Mouse (Mus musculus): ENCODE data around the gene Dcp1a.

Gene Dcp1a

DNA sequence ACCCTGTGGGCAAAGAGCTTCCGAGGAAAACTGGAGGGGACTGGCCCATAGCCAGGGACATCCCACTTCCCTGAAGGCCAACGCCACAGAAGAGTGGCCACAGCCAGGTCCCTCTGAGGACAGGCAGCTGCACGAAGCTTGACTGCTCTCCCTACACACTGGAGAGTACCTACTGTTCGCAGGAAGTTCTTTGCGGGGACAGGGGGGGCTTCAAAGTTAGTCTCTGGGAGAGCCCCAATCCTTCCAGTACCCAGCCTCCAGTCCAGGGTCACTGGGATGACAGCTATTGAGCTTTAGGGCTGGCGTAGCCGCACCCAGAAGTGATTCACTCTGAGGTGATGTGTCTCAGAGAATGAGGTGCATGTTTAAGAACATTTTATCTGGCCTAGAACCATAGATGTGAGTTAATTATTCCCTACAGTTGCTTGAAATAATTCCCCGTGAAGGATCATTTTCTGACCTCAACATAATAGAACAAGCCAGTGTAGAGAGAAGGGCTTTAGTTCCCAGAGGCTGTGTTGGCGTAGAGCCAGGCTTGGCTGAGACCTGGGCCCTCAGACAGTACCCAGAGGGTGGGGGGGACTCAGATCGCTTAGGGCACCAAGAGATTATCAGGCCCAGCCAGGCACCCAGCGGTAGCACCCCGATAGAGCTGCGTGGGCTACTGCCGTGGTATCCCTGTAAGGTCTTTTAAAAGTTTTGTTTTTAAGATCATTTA is 82.3 kb downstream of the Dcp1a start:
- DNase-seq (ENCODE audit: low read depth): peak; percentile 87

DNA sequence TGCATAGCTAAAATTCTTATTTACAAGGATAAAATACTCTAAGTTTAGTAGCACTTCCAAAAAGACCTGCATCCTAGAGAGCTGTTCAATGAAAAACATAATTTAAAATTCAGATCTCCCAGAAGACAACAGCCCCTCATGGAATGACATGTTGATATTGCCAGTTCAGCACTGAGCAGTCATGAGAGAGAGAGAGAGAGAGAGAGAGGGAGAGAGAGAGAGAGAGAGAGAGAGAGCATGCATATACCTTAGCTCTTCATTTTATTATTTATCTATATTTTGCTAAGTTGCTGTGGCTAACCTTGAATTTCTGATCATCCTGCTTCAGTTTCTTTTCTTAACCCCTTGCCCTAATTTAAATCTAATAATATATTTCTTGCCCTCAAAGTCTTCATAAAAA is 83.0 kb downstream of the Dcp1a start:
- DNase-seq (ENCODE audit: low read depth): no peak

DNA sequence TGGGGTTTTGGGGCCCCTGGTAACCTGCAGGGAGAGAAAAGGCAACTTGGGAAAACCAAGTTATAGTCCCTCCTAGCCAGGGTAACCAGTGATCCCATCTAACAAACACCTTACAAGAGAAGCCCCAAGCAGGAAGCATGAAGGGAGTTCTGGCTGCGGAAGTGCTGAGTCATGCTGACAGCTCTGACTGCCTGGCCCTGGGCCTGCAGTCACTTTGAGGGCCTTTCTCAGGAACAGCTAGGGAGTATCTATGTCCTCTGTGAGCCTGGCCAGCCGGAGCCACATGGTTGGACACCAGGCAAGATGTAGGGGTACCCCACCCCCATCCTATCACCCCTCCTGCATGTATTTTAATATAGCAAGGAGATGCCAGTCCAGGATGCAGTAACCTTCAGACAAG is 85.1 kb downstream of the Dcp1a start:
- DNase-seq (ENCODE audit: low read depth): no peak

DNA sequence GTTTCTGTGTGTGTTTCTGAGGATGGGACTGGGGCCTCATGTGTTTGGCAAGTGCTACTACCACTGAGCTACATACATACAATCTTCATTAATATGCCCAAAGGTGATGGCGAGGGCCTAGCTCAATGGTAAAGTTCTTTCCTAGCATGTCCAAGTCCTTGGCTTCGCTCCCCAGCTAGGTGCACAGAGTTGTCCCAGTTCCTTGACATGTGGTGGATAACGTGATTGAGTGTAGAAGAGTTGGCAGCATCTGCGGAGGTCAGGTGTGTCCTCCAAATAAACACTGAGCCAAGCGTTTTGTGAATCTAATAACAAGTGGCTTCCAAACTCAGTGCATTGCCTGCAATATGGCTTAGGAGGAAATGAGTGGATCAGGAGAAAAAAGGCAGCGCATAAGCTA is 87.0 kb downstream of the Dcp1a start:
- DNase-seq (ENCODE audit: low read depth): no peak

DNA sequence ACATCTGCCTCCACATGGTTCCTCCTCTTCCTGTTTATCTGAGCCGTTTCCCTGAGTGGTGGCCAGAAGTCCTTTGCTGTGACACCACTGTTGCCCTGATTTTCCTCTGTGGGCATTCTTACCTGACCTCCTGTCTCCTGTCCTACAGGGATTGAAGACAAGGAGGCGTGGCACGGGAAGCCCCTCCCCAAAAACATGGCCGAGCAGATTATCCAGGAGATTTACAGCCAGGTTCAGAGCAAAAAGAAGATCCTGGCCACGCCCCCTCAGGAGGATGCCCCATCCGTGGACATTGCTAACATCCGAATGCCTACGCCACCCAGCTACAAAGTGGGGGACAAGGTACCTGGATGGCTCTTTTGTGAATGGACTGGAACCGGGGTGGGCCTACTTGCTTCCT is 88.7 kb downstream of the Dcp1a start:
- no peak for DNase-seq (ENCODE audit: low read depth)

DNA sequence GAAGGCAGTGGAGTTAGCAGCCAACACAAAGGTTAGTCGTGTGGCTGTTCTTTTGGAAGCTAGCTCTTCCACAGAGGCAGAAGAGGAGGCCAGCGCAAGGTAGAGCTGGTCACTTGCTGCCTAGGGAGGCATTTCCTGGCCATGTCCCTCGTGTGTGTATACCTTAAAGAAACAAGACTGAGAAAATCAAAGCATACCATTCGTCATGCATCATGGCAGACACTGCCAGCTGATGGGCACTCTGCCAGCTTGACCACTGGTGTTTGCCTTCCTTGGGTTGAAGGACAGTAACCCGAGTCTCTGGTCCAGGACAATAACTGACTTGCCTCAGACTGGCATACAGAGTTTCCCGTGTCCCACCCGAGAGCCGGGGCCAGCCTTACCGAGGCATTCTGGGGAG is 91.0 kb downstream of the Dcp1a start:
- DNase-seq (ENCODE audit: low read depth): no peak

DNA sequence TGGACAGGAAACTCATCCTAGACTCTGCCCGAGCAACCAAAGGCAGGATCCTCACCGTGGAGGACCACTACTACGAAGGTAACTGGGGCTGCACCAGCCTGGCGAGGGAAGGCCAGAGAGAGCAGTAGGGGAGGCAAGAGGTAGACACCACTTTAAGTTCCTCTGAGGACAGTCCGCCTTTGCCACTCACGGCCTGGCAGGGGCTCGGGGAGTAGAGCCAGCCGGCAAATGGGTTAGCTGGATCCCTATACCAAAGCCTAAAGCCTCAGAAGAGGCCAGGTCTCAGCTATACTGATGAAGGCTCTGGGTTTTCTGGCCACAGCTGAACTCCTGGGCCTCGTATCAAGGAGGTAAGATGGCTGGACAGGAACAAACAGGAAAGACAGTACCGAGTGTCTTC is 92.9 kb downstream of the Dcp1a start:
- DNase-seq (ENCODE audit: low read depth): no peak

DNA sequence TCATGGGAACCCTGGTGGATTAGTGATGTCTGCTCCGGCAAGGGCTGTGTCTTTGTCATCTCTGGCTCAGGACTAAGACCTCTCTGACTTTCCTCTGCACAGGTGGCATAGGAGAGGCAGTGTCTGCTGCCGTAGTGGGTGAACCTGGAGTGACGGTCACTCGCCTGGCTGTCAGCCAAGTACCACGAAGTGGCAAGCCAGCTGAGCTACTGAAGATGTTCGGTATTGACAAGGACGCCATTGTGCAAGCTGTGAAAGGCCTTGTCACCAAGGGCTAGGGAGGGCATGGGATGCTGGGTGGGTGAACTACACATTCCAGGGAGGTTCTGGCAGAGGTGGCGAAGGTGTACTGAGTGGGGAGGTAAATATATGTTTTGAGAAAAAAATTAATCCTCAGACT is 93.9 kb downstream of the Dcp1a start:
- DNase-seq (ENCODE audit: low read depth): no peak

DNA sequence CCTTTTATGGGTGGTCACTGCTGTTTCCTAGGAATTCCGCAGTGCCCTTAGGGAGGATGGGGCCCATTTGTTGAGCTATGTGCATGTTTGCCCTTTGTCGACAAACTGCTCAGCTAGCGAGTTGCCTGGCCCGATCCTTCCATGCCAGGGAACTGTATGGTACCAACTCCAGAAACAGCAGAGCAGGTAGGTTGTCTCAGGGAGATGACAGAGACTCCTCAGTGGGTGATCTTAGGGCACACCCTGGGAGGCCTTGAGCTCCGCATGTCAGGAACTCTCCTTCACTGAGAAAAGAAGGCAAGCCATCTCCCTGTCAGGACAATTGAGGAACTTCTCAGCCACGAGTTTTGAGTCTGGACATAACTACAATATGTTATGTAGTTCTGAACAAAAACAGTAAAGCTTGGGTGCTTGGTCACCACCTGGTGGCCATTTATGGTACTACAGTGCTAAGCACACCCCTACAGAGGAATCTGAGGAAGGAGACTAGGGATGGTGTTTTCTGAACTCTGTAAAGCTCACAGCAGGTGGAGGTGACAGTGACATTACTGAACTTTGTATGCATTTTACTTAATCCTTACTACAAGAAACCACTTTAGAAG is 94.7 kb downstream of the Dcp1a start:
- DNase-seq (ENCODE audit: low read depth): peak; percentile 77

DNA sequence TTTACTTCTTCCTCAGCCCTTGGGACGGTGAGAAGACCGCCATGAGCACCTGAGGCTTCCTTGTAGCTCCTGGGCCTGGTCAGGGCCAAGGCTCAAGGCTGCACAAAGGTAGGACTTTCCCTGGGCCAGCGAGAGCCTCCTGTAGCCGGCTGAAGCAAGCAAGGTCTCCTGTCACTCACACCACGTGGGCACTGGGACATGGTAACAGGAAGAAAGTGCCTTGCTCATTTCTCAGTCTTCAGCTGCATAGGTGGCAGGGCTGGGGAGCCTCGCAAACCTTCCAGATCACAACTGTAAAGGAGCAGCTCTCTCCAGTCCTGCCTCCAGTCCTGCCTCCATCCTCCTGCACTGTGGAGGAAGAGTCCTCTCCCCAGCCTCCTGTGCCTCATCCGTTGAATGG is 96.5 kb downstream of the Dcp1a start:
- no peak for DNase-seq (ENCODE audit: low read depth)

DNA sequence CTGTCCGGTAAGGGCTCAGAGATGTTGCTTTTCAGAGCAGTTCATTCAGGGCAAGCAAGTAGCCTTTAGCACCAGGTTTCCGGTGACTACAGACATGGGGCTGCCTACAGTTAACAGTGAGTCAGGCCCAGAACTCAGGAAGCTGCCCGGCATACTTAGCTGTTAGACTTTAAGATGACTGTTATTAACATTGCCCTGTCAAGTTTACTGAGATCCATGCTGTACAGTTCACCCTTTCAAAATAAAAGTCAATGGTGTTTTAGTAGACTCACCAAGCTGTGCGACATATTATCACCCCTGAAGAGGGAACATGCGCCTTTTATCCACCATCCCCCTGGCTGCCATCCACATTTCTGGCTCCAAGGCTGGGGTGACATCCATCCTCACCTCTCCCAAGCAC is 96.9 kb downstream of the Dcp1a start:
- no peak for DNase-seq (ENCODE audit: low read depth)
